Mouse (Mus musculus): ENCODE measurements around the gene Cd33. TPM values are rescaled to one million over a fixed set of nuclear protein-coding genes. Genes with fewer than 3 reads are reported as not detected.

Cd33 gene
- 15.0 and 29.1 TPM in 2 replicates for polyA plus RNA-seq (2012; rRNA removed; ENCODE audit: low replicate concordance)

GRCm38 (mm10) chr7:43544225-43544977 is at the start of gene Cd33:
TSS of gene Cd33 (minus strand) at chr7:43544428.

DNA sequence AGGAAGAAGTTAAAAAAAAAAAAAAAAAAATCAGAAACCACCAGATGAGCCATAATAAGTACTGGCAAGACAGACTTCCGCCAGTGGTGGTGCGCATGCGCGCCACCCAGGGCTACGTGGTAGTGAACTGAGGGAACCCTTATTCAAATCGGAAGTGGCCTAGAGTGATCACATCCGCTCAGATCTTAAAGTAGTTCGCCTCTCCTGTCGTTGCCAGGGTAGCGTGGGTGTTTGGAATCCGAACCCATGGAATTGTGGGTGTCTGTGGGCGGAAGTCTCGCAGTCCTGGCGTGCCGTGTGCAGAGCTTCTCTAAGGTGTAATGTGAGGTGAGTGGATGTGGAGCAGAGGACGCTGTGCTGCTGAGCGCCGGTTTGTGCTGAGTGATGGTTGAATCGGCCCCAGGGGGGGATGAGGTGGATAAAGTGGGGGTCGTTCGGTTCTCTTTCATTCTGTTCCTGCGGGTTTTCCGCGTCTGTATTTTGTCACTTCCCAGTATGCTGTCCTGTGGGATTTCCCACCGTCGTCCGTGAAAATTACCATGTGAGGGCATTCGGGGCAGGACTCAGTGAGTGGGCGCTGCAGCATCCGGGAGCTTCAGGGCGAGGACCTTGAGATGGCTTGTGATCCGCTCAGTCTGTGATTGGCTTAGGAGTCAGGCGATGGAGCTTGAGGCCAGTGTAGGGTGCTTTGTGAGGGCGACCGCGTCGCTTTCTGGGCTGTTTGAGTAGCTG is 35.4 kb upstream of the Cd33 start, which contains the start of gene Zfp719:
Zfp719 (plus strand) TSS at position 171 of the 732 bp plus-strand sequence.

DNA sequence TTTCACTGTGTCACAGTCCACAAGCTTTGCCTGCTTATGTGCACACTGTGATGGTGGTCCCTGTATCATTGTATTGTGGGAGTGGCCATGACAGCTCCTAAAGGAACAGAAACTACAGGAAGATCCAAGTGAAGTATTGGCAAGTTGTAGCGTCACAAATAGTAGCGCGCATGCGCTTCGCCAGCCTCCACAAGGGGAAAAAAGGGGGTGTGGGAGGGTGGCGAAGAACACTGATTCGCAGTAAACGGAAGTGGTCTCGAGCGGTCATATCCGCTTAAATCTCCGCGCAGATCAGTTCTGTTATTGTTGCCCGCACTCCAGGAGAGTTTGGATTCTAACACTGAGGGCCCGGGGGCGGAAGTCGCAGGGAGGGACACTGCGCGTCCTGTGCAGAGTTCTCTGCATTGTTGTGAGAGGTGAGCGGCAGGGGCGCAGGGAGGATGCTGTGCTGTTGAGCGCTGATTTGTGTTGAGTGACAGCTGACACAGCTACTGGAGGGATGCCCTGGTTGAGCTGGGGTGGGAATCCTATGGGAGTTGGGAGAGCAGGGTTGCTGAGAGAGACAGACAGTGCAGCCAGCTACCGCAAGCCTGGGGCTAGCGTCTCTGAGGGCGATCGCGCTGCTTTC is 17.9 kb upstream of the Cd33 start, which contains the start of gene Zfp658:
Zfp658 (plus strand) TSS at position 251 of the 628 bp plus-strand sequence.

GRCm38 (mm10) chr7:43489631-43490125 is 54.5 kb downstream of the Cd33 start, which contains the start of gene Iglon5:
TSS of gene Iglon5 (minus strand) at chr7:43490075.

Other genes with a start within 250 kb of the Cd33 start
- 3.2 and 5.5 TPM in 2 replicates for gene Zfp715, start 231.1 kb downstream of the Cd33 start, polyA plus RNA-seq (2012; rRNA removed; ENCODE audit: low replicate concordance)
- gene Siglecf, start 193.1 kb downstream of the Cd33 start, polyA plus RNA-seq (2012; rRNA removed; ENCODE audit: low replicate concordance), result 1.7 and 2.1 TPM in 2 replicates
- gene Siglecg, start 136.2 kb downstream of the Cd33 start, polyA plus RNA-seq (2012; rRNA removed; ENCODE audit: low replicate concordance), result 60.6 and 83.5 TPM in 2 replicates
- gene Lim2, start 116.8 kb downstream of the Cd33 start, polyA plus RNA-seq (2012; rRNA removed; ENCODE audit: low replicate concordance), result 0.07 TPM in 1 of 2 replicates, not detected in the other
- gene Nkg7, start 107.4 kb downstream of the Cd33 start, polyA plus RNA-seq (2012; rRNA removed; ENCODE audit: low replicate concordance), result 59.9 and 70.1 TPM in 2 replicates
- gene Cldnd2, start 103.6 kb downstream of the Cd33 start, polyA plus RNA-seq (2012; rRNA removed; ENCODE audit: low replicate concordance), result not detected in 2 replicates
- gene Etfb, start 100.3 kb downstream of the Cd33 start, polyA plus RNA-seq (2012; rRNA removed; ENCODE audit: low replicate concordance), result 140 and 200 TPM in 2 replicates
- 1.4 and 5.6 TPM in 2 replicates for gene Gm45233, start 100.3 kb downstream of the Cd33 start, polyA plus RNA-seq (2012; rRNA removed; ENCODE audit: low replicate concordance)
- 9.8 and 10.5 TPM in 2 replicates for gene Vsig10l, start 81.3 kb downstream of the Cd33 start, polyA plus RNA-seq (2012; rRNA removed; ENCODE audit: low replicate concordance)
- 6.9 and 7.2 TPM in 2 replicates for gene Iglon5, start 54.4 kb downstream of the Cd33 start, polyA plus RNA-seq (2012; rRNA removed; ENCODE audit: low replicate concordance)
- not detected in 2 replicates for gene 4931406B18Rik, start 38.5 kb downstream of the Cd33 start, polyA plus RNA-seq (2012; rRNA removed; ENCODE audit: low replicate concordance)
- 1.1 and 2.3 TPM in 2 replicates for gene Zfp658, start 17.8 kb upstream of the Cd33 start, polyA plus RNA-seq (2012; rRNA removed; ENCODE audit: low replicate concordance)
- gene Zfp719, start 35.2 kb upstream of the Cd33 start, polyA plus RNA-seq (2012; rRNA removed; ENCODE audit: low replicate concordance), result 0.99 and 2.5 TPM in 2 replicates
- 0.06 TPM in 2 replicates for gene Zfp819, start 62.7 kb upstream of the Cd33 start, polyA plus RNA-seq (2012; rRNA removed; ENCODE audit: low replicate concordance)
- gene Ceacam18, start 90.3 kb upstream of the Cd33 start, polyA plus RNA-seq (2012; rRNA removed; ENCODE audit: low replicate concordance), result not detected in 2 replicates
- gene Siglece, start 115.7 kb upstream of the Cd33 start, polyA plus RNA-seq (2012; rRNA removed; ENCODE audit: low replicate concordance), result 3.8 and 5.4 TPM in 2 replicates
- gene Ctu1, start 127.6 kb upstream of the Cd33 start, polyA plus RNA-seq (2012; rRNA removed; ENCODE audit: low replicate concordance), result 9.2 and 18.9 TPM in 2 replicates
- not detected in 2 replicates for gene Klk14, start 146.0 kb upstream of the Cd33 start, polyA plus RNA-seq (2012; rRNA removed; ENCODE audit: low replicate concordance)
- 0.16 and 0.33 TPM in 2 replicates for gene Klk13, start 168.1 kb upstream of the Cd33 start, polyA plus RNA-seq (2012; rRNA removed; ENCODE audit: low replicate concordance)
- not detected in 2 replicates for gene Klk12, start 224.5 kb upstream of the Cd33 start, polyA plus RNA-seq (2012; rRNA removed; ENCODE audit: low replicate concordance)
- 2.4 and 4.7 TPM in 2 replicates for gene Klk11, start 230.2 kb upstream of the Cd33 start, polyA plus RNA-seq (2012; rRNA removed; ENCODE audit: low replicate concordance)
- gene Klk10, start 236.6 kb upstream of the Cd33 start, polyA plus RNA-seq (2012; rRNA removed; ENCODE audit: low replicate concordance), result 0.98 and 8.7 TPM in 2 replicates
- 0.14 and 0.30 TPM in 2 replicates for gene Klk9, start 247.5 kb upstream of the Cd33 start, polyA plus RNA-seq (2012; rRNA removed; ENCODE audit: low replicate concordance)

Data from mammary gland, adult 2 months (tissue).